Mouse (Mus musculus) heart, postnatal 0 days (tissue): ENCODE measurements around the gene Tubgcp6. TPM values are rescaled to one million over a fixed set of nuclear protein-coding genes. Genes with fewer than 3 reads are reported as not detected.

Experiments used
- ATAC-seq: fragments of 200-750 bp; cut with Nextera tagmentation; 2 replicates; pipeline ENCODE4 v1.8.0; 2017; ENCODE audit warnings: low read depth, moderate number of reproducible peaks, moderate library complexity; ENCODE audit not compliant: insufficient read depth
- DNase-seq: peaks from one replicate; pipeline ENCODE4 v3.0.0-alpha.2; 2016; ENCODE audit warnings: low spot score
- H3K27ac ChIP-seq: fragments of 300-500 bp; sonication (generic); 2 replicates; pipeline ENCODE4 v1.5.1; 2014; ENCODE audit warnings: low read depth, mild to moderate bottlenecking
- H3K27me3 ChIP-seq: fragments of 300-500 bp; sonication (generic); 2 replicates; pipeline ENCODE4 v1.6.1; 2014; ENCODE audit warnings: low read length, mixed read lengths; ENCODE audit not compliant: control insufficient read depth, insufficient read depth
- H3K36me3 ChIP-seq: fragments of 300-500 bp; sonication (generic); replicated peaks from 2 replicates; pipeline ENCODE4 v1.6.1; 2014; ENCODE audit warnings: low read length, mixed read lengths; ENCODE audit not compliant: control insufficient read depth, insufficient read depth
- H3K4me1 ChIP-seq: fragments of 300-500 bp; sonication (generic); 2 replicates; pipeline ENCODE4 v1.6.1; 2014; ENCODE audit warnings: antibody characterized with exemption; ENCODE audit not compliant: control insufficient read depth, insufficient read depth
- H3K4me2 ChIP-seq: fragments of 300-500 bp; sonication (generic); 2 replicates; pipeline ENCODE4 v1.6.1; 2014; ENCODE audit warnings: low read depth, mild to moderate bottlenecking, low read length, moderate library complexity
- H3K4me3 ChIP-seq: fragments of 300-500 bp; sonication (generic); 2 replicates; pipeline ENCODE4 v1.5.1; 2014; ENCODE audit warnings: low read depth, low read length
- H3K9ac ChIP-seq: fragments of 300-500 bp; sonication (generic); replicated peaks from 2 replicates; pipeline ENCODE4 v1.6.1; 2014; ENCODE audit warnings: low read depth, low read length, mixed read lengths
- H3K9me3 ChIP-seq: fragments of 300-500 bp; sonication (generic); replicated peaks from 2 replicates; pipeline ENCODE4 v1.6.1; 2016; ENCODE audit warnings: low read length; ENCODE audit not compliant: control insufficient read depth
- CTCF ChIP-seq: IDR thresholded peaks from 2 replicates; pipeline ENCODE4 v1.5.1; 2016; ENCODE audit warnings: antibody characterized with exemption, control low read depth, low read depth
- EP300 ChIP-seq: IDR thresholded peaks from 2 replicates; pipeline ENCODE4 v1.6.1; 2016; ENCODE audit warnings: antibody characterized with exemption, low read depth
- WGBS: fragments of 180-500 bp; shearing (Covaris S2); extraction: QIAGEN DNeasy Blood & Tissue Kit; methylation state at CpG from one replicate; pipeline ENCODE4 v1.1.7; 2014; 5-methylcytosine and 5-hydroxymethylcytosine counted together
- polyA plus RNA-seq: library from polyadenylated mRNA; unstranded; fragments of >200 nt; fragmentation: Nextera tagmentation; extraction: Ambion mirVana; gene quantifications from 2 replicates; pipeline ENCODE4 v1.2.1, GENCODE M21; 2015
- total RNA-seq: library from RNA; depleted of rRNA; stranded (reverse); fragments of >200 nt; gene quantifications from 2 replicates; pipeline ENCODE4 v1.2.3, GENCODE M21; 2014; ENCODE audit warnings: low replicate concordance

Tubgcp6 gene
- total and polyA plus RNA-seq, 2 experiments from 2014 or later: 4.4 to 26.9 TPM

DNA sequence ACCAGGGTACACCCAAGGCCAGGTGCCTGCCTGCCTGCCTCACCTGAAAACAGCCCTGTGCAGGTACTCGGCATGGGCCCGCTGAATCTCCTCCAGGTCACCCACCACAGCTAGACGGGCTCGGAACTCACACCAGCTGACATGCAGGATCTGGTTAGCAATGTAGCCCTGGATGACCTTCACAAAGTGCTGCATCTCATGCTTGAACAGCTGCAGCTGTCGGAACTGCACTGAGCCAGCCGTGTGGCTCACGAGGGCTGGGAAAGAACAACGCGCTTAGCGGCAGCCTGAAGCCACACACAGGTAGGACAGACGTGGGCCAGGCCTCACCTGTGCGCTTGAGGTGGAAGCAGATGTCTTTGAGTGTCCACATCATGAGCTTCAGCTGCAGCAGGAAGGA is 22.1 kb downstream of the Tubgcp6 start:
- no peak overlapping the region for H3K4me3 ChIP-seq
- WGBS: 82% methylated on average over 12 of the region's 12 CpGs

GRCm38 (mm10) chr15:89098616-89099015 is 24.3 kb downstream of the Tubgcp6 start:
- no peak for DNase-seq
- no peaks in the 10 kb centered on the region for H3K27me3 ChIP-seq

More for the DNA sequence above, 22.1 kb downstream of the Tubgcp6 start:
- ATAC-seq (no peak), DNase-seq (no peak)
- Histone ChIP-seq H3K27me3 (no peaks in the 10 kb centered on the region), H3K27ac (no peak overlapping the region), H3K4me1 (no peaks in the 10 kb centered on the region), H3K9ac (no peak overlapping the region), H3K36me3 (peaks cover 97% of the 10 kb centered on the region), H3K9me3 (no peaks in the 10 kb centered on the region), H3K4me2 (no peak overlapping the region)
- TF ChIP-seq CTCF (no peak), EP300 (no peak)

GRCm38 (mm10) chr15:89097450-89097849 is 25.5 kb downstream of the Tubgcp6 start:
- TF ChIP-seq CTCF: no peak
- no peak for TF ChIP-seq EP300
- H3K27me3 ChIP-seq: no peaks in the 10 kb centered on the region
- no peak overlapping the region for H3K9ac ChIP-seq
- WGBS: 89% methylated on average over 5 of the region's 5 CpGs
- H3K27ac ChIP-seq: no peak overlapping the region
- no peak for ATAC-seq
- H3K4me3 ChIP-seq: no peak overlapping the region
- DNase-seq: no peak
- no peaks in the 10 kb centered on the region for H3K4me1 ChIP-seq
- no peak overlapping the region for H3K4me2 ChIP-seq
- H3K36me3 ChIP-seq: peaks cover 98% of the 10 kb centered on the region
- no peaks in the 10 kb centered on the region for H3K9me3 ChIP-seq

More at GRCm38 (mm10) chr15:89098616-89099015, 24.3 kb downstream of the Tubgcp6 start:
- ATAC-seq: no peak
- no peaks in the 10 kb centered on the region for H3K9me3 ChIP-seq
- no peaks in the 10 kb centered on the region for H3K4me1 ChIP-seq
- no peak overlapping the region for H3K9ac ChIP-seq
- H3K27ac ChIP-seq: no peak overlapping the region
- H3K4me3 ChIP-seq: no peak overlapping the region
- peaks cover 97% of the 10 kb centered on the region for H3K36me3 ChIP-seq
- TF ChIP-seq EP300: no peak
- TF ChIP-seq CTCF: no peak
- WGBS: 88% methylated on average over 7 of the region's 7 CpGs
- no peak overlapping the region for H3K4me2 ChIP-seq

- peaks cover 48% of the 10 kb centered on the region for H3K36me3 ChIP-seq
- no peak overlapping the region for H3K4me3 ChIP-seq
- ATAC-seq (no peak), DNase-seq (no peak)
- no peak overlapping the region for H3K27ac ChIP-seq
- H3K4me1 ChIP-seq: peaks cover 10% of the 10 kb centered on the region; the same call in 1 of the 2 replicates
- H3K27me3 ChIP-seq: no peaks in the 10 kb centered on the region
- 78% methylated on average over 5 of the region's 5 CpGs for WGBS
- H3K4me2 ChIP-seq: no peak overlapping the region
- TF ChIP-seq EP300: no peak
- no peak for TF ChIP-seq CTCF
- H3K9me3 ChIP-seq: no peaks in the 10 kb centered on the region
- H3K9ac ChIP-seq: no peak overlapping the region
Observed at GRCm38 (mm10) chr15:89092181-89092580, 30.7 kb downstream of the Tubgcp6 start.

GRCm38 (mm10) chr15:89090662-89091061 is 32.2 kb downstream of the Tubgcp6 start:
- Histone ChIP-seq H3K9ac (no peak overlapping the region), H3K4me2 (no peak overlapping the region), H3K9me3 (no peaks in the 10 kb centered on the region), H3K4me1 (peaks cover 10% of the 10 kb centered on the region; the same call in 1 of the 2 replicates), H3K4me3 (no peak overlapping the region), H3K36me3 (peaks cover 48% of the 10 kb centered on the region), H3K27ac (no peak overlapping the region), H3K27me3 (no peaks in the 10 kb centered on the region)
- WGBS: 86% methylated on average over 4 of the region's 4 CpGs
- DNase-seq (no peak), ATAC-seq (no peak)
- no peak for TF ChIP-seq EP300
- TF ChIP-seq CTCF: no peak

DNA sequence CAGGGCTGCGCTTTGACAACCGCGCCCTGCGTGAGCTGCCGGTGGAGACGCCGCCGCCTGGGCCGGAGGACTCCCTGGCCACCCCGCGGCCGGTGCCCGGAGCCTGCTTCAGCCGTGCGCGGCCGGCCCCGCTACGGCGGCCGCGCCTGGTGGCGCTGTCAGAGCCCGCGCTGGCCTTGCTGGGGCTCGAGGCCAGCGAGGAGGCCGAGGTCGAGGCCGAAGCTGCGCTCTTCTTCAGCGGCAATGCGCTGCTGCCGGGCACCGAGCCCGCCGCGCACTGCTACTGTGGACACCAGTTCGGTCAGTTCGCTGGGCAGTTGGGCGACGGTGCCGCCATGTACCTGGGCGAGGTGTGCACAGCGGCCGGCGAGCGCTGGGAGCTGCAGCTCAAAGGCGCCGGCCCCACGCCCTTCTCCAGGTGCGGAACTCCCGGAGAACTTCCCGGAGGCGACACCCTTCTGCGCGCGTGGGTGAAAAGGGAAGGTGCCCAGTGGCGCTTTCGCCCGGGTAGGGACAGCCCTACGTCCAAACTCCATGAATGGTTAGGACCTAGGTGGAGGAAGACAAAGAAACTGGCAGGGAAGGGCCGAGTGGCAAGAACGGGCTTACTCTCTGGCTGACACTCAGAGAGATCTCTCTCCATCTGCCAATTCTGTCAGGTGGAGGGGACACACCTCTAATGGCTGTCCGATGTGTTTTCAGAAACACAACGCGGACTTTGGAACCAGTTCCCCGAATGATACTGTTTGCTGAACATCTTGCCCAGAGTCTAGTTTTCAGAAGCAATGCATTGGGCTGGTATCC is 33.5 kb downstream of the Tubgcp6 start:
- H3K9ac ChIP-seq: peak overlapping the region; percentile 90
- ATAC-seq: peak; percentile 68
- H3K27ac ChIP-seq: peak overlapping the region; percentile 86
- H3K4me1 ChIP-seq: peaks cover 10% of the 10 kb centered on the region; the same call in 1 of the 2 replicates
- WGBS: 3% methylated on average over 65 of the region's 68 CpGs
- H3K4me2 ChIP-seq: peak overlapping the region; percentile 95
- no peaks in the 10 kb centered on the region for H3K27me3 ChIP-seq
- TF ChIP-seq EP300: no peak
- no peak for TF ChIP-seq CTCF
- H3K4me3 ChIP-seq: peak overlapping the region; percentile 84
- H3K36me3 ChIP-seq: peaks cover 48% of the 10 kb centered on the region
- H3K9me3 ChIP-seq: no peaks in the 10 kb centered on the region
- DNase-seq: no peak
